Mouse (Mus musculus) midbrain, embryonic 11.5 days (tissue): ENCODE results near the gene 1700001P01Rik. TPM values are rescaled to one million over a fixed set of nuclear protein-coding genes. Genes with fewer than 3 reads are reported as not detected.

Experiments
- ATAC-seq: fragments of 200-750 bp; cut with Nextera tagmentation; 2 replicates; pipeline ENCODE4 v1.8.0; 2017; ENCODE audit warnings: moderate TSS enrichment, moderate library complexity; ENCODE audit not compliant: low FRiP score
- DNase-seq: peaks from one replicate; pipeline ENCODE4 v3.0.0; 2015; ENCODE audit warnings: low spot score; ENCODE audit errors: missing footprints
- H3K27ac ChIP-seq: fragments of 300-500 bp; sonication (generic); 2 replicates; pipeline ENCODE4 v1.5.1; 2014; ENCODE audit warnings: low read depth, low read length
- H3K27me3 ChIP-seq: fragments of 300-500 bp; sonication (generic); 2 replicates; pipeline ENCODE4 v1.6.1; 2014; ENCODE audit warnings: mild to moderate bottlenecking, low read length, moderate library complexity, mixed read lengths; ENCODE audit not compliant: control insufficient read depth, insufficient read depth
- H3K36me3 ChIP-seq: fragments of 300-500 bp; sonication (generic); 2 replicates; pipeline ENCODE4 v1.6.1; 2014; ENCODE audit warnings: mild to moderate bottlenecking, low read length, moderate library complexity, mixed read lengths; ENCODE audit not compliant: control insufficient read depth, insufficient read depth
- H3K4me1 ChIP-seq: fragments of 300-500 bp; sonication (generic); 2 replicates; pipeline ENCODE4 v1.6.1; 2014; ENCODE audit warnings: low read length; ENCODE audit not compliant: control insufficient read depth, insufficient read depth
- H3K4me2 ChIP-seq: fragments of 300-500 bp; sonication (generic); 2 replicates; pipeline ENCODE4 v1.6.1; 2014; ENCODE audit warnings: mild to moderate bottlenecking, moderate library complexity
- H3K4me3 ChIP-seq: fragments of 300-500 bp; sonication (generic); 2 replicates; pipeline ENCODE4 v1.5.1; 2014; ENCODE audit warnings: low read depth, low read length
- H3K9ac ChIP-seq: fragments of 300-500 bp; sonication (generic); 2 replicates; pipeline ENCODE4 v1.6.1; 2014; ENCODE audit warnings: low read length
- H3K9me3 ChIP-seq: fragments of 300-500 bp; sonication (generic); 2 replicates; pipeline ENCODE4 v1.6.1; 2016; ENCODE audit warnings: low read length; ENCODE audit not compliant: control insufficient read depth
- WGBS: fragments of 180-500 bp; shearing (Covaris S2); extraction: QIAGEN DNeasy Blood & Tissue Kit; methylation state at CpG from one replicate; pipeline ENCODE4 v1.1.7; 2014; 5-methylcytosine and 5-hydroxymethylcytosine counted together
- polyA plus RNA-seq: library from polyadenylated mRNA; unstranded; fragments of >200 nt; fragmentation: Nextera tagmentation; extraction: Ambion mirVana; gene quantifications from 2 replicates; pipeline ENCODE4 v1.2.1, GENCODE M21; 2014

The 1700001P01Rik gene
- polyA plus RNA-seq, 1 experiment from 2014 or later: 0.78 TPM

GRCm38 (mm10) chr11:97806613-97806964 is 30.9 kb upstream of the 1700001P01Rik start:
- DNase-seq (peak; percentile 81), ATAC-seq (0 out of 2 replicates have a peak, but pooled peaks have one; percentile 3)
- H3K36me3 ChIP-seq: no peaks in the 10 kb centered on the region
- no peak overlapping the region for H3K4me2 ChIP-seq
- no peak overlapping the region for H3K27ac ChIP-seq
- H3K4me1 ChIP-seq: peaks cover 57% of the 10 kb centered on the region
- 57% methylated on average over 7 of the region's 7 CpGs for WGBS
- H3K27me3 ChIP-seq: no peaks in the 10 kb centered on the region
- H3K9me3 ChIP-seq: no peaks in the 10 kb centered on the region
- no peak overlapping the region for H3K4me3 ChIP-seq
- H3K9ac ChIP-seq: no peak overlapping the region

GRCm38 (mm10) chr11:97805662-97806612 is 30.2 kb upstream of the 1700001P01Rik start:
- Histone ChIP-seq H3K27ac (no peak overlapping the region), H3K36me3 (no peaks in the 10 kb centered on the region), H3K4me3 (no peak overlapping the region), H3K9ac (no peak overlapping the region), H3K4me1 (peaks cover 57% of the 10 kb centered on the region), H3K9me3 (no peaks in the 10 kb centered on the region), H3K27me3 (no peaks in the 10 kb centered on the region), H3K4me2 (no peak overlapping the region)
- ATAC-seq (peak; percentile 74), DNase-seq (peak; percentile 89)
- 49% methylated on average over 15 of the region's 15 CpGs for WGBS

- H3K36me3 ChIP-seq: no peaks in the 10 kb centered on the region
- H3K9ac ChIP-seq: no peak overlapping the region
- no peaks in the 10 kb centered on the region for H3K27me3 ChIP-seq
- H3K4me1 ChIP-seq: peaks cover 52% of the 10 kb centered on the region
- no peak overlapping the region for H3K27ac ChIP-seq
- H3K4me3 ChIP-seq: no peak overlapping the region
- 48% methylated on average over 9 of the region's 9 CpGs for whole genome bisulfite sequencing
- DNase-seq: peak; percentile 84
- H3K9me3 ChIP-seq: no peaks in the 10 kb centered on the region
- no peak overlapping the region for H3K4me2 ChIP-seq
- no peak for ATAC-seq
Observed at GRCm38 (mm10) chr11:97804841-97805661, 29.3 kb upstream of the 1700001P01Rik start.

GRCm38 (mm10) chr11:97803847-97804246 is 28.1 kb upstream of the 1700001P01Rik start:
- DNase-seq (no peak), ATAC-seq (no peak)
- Histone ChIP-seq H3K36me3 (no peaks in the 10 kb centered on the region), H3K9me3 (no peaks in the 10 kb centered on the region), H3K9ac (no peak overlapping the region), H3K27me3 (no peaks in the 10 kb centered on the region), H3K4me1 (peaks cover 52% of the 10 kb centered on the region), H3K4me2 (no peak overlapping the region), H3K27ac (no peak overlapping the region), H3K4me3 (no peak overlapping the region)
- WGBS: 90% methylated on average over 5 of the region's 5 CpGs

- Histone ChIP-seq H3K4me1 (peaks cover 40% of the 10 kb centered on the region), H3K4me3 (no peak overlapping the region), H3K27ac (no peak overlapping the region), H3K36me3 (no peaks in the 10 kb centered on the region), H3K4me2 (no peak overlapping the region), H3K9me3 (no peaks in the 10 kb centered on the region), H3K27me3 (no peaks in the 10 kb centered on the region), H3K9ac (no peak overlapping the region)
- 60% methylated on average over 4 of the region's 6 CpGs for WGBS
- ATAC-seq (no peak), DNase-seq (peak; percentile 77)
Observed at GRCm38 (mm10) chr11:97802495-97802894, 26.8 kb upstream of the 1700001P01Rik start.

- H3K4me2 ChIP-seq: peak overlapping the region; percentile 50
- H3K27ac ChIP-seq: no peak overlapping the region
- DNase-seq (peak; percentile 69), ATAC-seq (no peak)
- no peaks in the 10 kb centered on the region for H3K9me3 ChIP-seq
- WGBS: 42% methylated on average over 1 of the region's 1 CpGs
- no peak overlapping the region for H3K9ac ChIP-seq
- H3K36me3 ChIP-seq: no peaks in the 10 kb centered on the region
- H3K27me3 ChIP-seq: no peaks in the 10 kb centered on the region
- H3K4me1 ChIP-seq: peaks cover 38% of the 10 kb centered on the region
- no peak overlapping the region for H3K4me3 ChIP-seq
Observed at GRCm38 (mm10) chr11:97802194-97802470, 26.4 kb upstream of the 1700001P01Rik start.

- DNase-seq: peak; percentile 94
- no peaks in the 10 kb centered on the region for H3K9me3 ChIP-seq
- H3K27ac ChIP-seq: no peak overlapping the region
- WGBS: 31% methylated on average over 8 of the region's 8 CpGs
- peak overlapping the region; percentile 82 for H3K4me3 ChIP-seq
- peak; percentile 8; the same call in 1 of the 2 replicates for ATAC-seq
- peak overlapping the region; percentile 50 for H3K4me2 ChIP-seq
- H3K4me1 ChIP-seq: peaks cover 36% of the 10 kb centered on the region
- no peaks in the 10 kb centered on the region for H3K36me3 ChIP-seq
- peak overlapping the region; percentile 88; the same call in 1 of the 2 replicates for H3K9ac ChIP-seq
- no peaks in the 10 kb centered on the region for H3K27me3 ChIP-seq
Observed at GRCm38 (mm10) chr11:97801409-97802193, 25.9 kb upstream of the 1700001P01Rik start.

- WGBS: 7% methylated on average over 17 of the region's 17 CpGs
Observed at GRCm38 (mm10) chr11:97800691-97801408, 25.1 kb upstream of the 1700001P01Rik start.

More at GRCm38 (mm10) chr11:97800691-97801408, 25.1 kb upstream of the 1700001P01Rik start:
- H3K27me3 ChIP-seq: no peaks in the 10 kb centered on the region
- no peaks in the 10 kb centered on the region for H3K36me3 ChIP-seq
- H3K27ac ChIP-seq: peak overlapping the region; percentile 81
- DNase-seq (peak; percentile 95), ATAC-seq (no peak)
- H3K4me2 ChIP-seq: peak overlapping the region; percentile 50
- peaks cover 28% of the 10 kb centered on the region for H3K4me1 ChIP-seq
- H3K9me3 ChIP-seq: no peaks in the 10 kb centered on the region
- H3K4me3 ChIP-seq: peak overlapping the region; percentile 82
- peak overlapping the region; percentile 88 for H3K9ac ChIP-seq
